Mouse (Mus musculus): ENCODE measurements around the gene Hdc. TPM values are rescaled to one million over a fixed set of nuclear protein-coding genes. Genes with fewer than 3 reads are reported as not detected.

The Hdc gene
- 59.1 and 75.3 TPM in 2 replicates for polyA plus RNA-seq (2012; rRNA removed)

GRCm38 (mm10) chr2:126619249-126619704, at the start of gene Hdc:
TSS of gene Hdc (minus strand) at chr2:126619299.
- Histone ChIP-seq H3K4me3 (replicated peaks; ENCODE audit: extremely low read depth, low read depth, low read length) (peak within 1 kb of the TSS; percentile 28), H3K4me1 (ENCODE audit: control insufficient read depth, insufficient read depth, low read length) (peaks cover 10% of the 10 kb centered on the region)
- no peak for DNase-seq
- WGBS = 45% methylated on average over 14 of the region's 14 CpGs
- TF ChIP-seq POLR2A (IDR thresholded peaks at IDR 0.05; ENCODE audit: borderline replicate concordance, extremely low read depth, low read depth, low read length) (no peak), CTCF (IDR thresholded peaks at IDR 0.05; ENCODE audit: insufficient read depth, low read length) (no peak)

GRCm38 (mm10) chr2:126668621-126669252, 49.6 kb upstream of the Hdc start:
- TF ChIP-seq CTCF (IDR thresholded peaks at IDR 0.05; ENCODE audit: insufficient read depth, low read length) (no peak), POLR2A (IDR thresholded peaks at IDR 0.05; ENCODE audit: borderline replicate concordance, extremely low read depth, low read depth, low read length) (no peak)
- WGBS = 74% methylated on average over 5 of the region's 5 CpGs
- Histone ChIP-seq H3K4me3 (replicated peaks; ENCODE audit: extremely low read depth, low read depth, low read length) (no peak overlapping the region), H3K4me1 (ENCODE audit: control insufficient read depth, insufficient read depth, low read length) (no peaks in the 10 kb centered on the region; the same call in none of the 2 replicates)
- no peak for DNase-seq

- DNase-seq = no peak
- TF ChIP-seq POLR2A (IDR thresholded peaks at IDR 0.05; ENCODE audit: borderline replicate concordance, extremely low read depth, low read depth, low read length) = no peak
- TF ChIP-seq CTCF (IDR thresholded peaks at IDR 0.05; ENCODE audit: insufficient read depth, low read length) = no peak
- Histone ChIP-seq H3K4me3 (replicated peaks; ENCODE audit: extremely low read depth, low read depth, low read length) (no peak overlapping the region), H3K4me1 (ENCODE audit: control insufficient read depth, insufficient read depth, low read length) (no peaks in the 10 kb centered on the region)
- WGBS = 69% methylated on average over 3 of the region's 3 CpGs
Observed at GRCm38 (mm10) chr2:126665984-126666383, 46.9 kb upstream of the Hdc start.

- DNase-seq = no peak
- Histone ChIP-seq H3K4me3 (replicated peaks; ENCODE audit: extremely low read depth, low read depth, low read length) (no peak overlapping the region), H3K4me1 (ENCODE audit: control insufficient read depth, insufficient read depth, low read length) (no peaks in the 10 kb centered on the region)
- 32% methylated on average over 4 of the region's 4 CpGs for WGBS
- TF ChIP-seq CTCF (IDR thresholded peaks at IDR 0.05; ENCODE audit: insufficient read depth, low read length) = peak; percentile 25; the same call in 1 of the 2 replicates
- TF ChIP-seq POLR2A (IDR thresholded peaks at IDR 0.05; ENCODE audit: borderline replicate concordance, extremely low read depth, low read depth, low read length) = no peak
Observed at GRCm38 (mm10) chr2:126663481-126663880, 44.4 kb upstream of the Hdc start.

GRCm38 (mm10) chr2:126652929-126653328, 33.8 kb upstream of the Hdc start:
- Histone ChIP-seq H3K4me1 (ENCODE audit: control insufficient read depth, insufficient read depth, low read length) (0 out of 2 replicates have a peak, but pooled peaks cover 2% of the 10 kb centered on the region), H3K4me3 (replicated peaks; ENCODE audit: extremely low read depth, low read depth, low read length) (no peak overlapping the region)
- no peak for TF ChIP-seq CTCF (IDR thresholded peaks at IDR 0.05; ENCODE audit: insufficient read depth, low read length)
- TF ChIP-seq POLR2A (IDR thresholded peaks at IDR 0.05; ENCODE audit: borderline replicate concordance, extremely low read depth, low read depth, low read length) = no peak
- DNase-seq = no peak
- WGBS = 83% methylated on average over 4 of the region's 4 CpGs

GRCm38 (mm10) chr2:126647762-126648161, 28.7 kb upstream of the Hdc start:
- WGBS = 79% methylated on average over 3 of the region's 3 CpGs
- Histone ChIP-seq H3K4me3 (replicated peaks; ENCODE audit: extremely low read depth, low read depth, low read length) (no peak overlapping the region), H3K4me1 (ENCODE audit: control insufficient read depth, insufficient read depth, low read length) (peaks cover 4% of the 10 kb centered on the region)
- TF ChIP-seq CTCF (IDR thresholded peaks at IDR 0.05; ENCODE audit: insufficient read depth, low read length) = no peak
- no peak for TF ChIP-seq POLR2A (IDR thresholded peaks at IDR 0.05; ENCODE audit: borderline replicate concordance, extremely low read depth, low read depth, low read length)
- DNase-seq = no peak

- WGBS = 84% methylated on average over 5 of the region's 5 CpGs
- H3K4me3 ChIP-seq (replicated peaks; ENCODE audit: extremely low read depth, low read depth, low read length) = no peak overlapping the region
- TF ChIP-seq POLR2A (IDR thresholded peaks at IDR 0.05; ENCODE audit: borderline replicate concordance, extremely low read depth, low read depth, low read length) (no peak), CTCF (IDR thresholded peaks at IDR 0.05; ENCODE audit: insufficient read depth, low read length) (no peak)
Observed at GRCm38 (mm10) chr2:126646461-126646860, 27.4 kb upstream of the Hdc start.

GRCm38 (mm10) chr2:126644768-126645167, 25.7 kb upstream of the Hdc start:
- TF ChIP-seq POLR2A (IDR thresholded peaks at IDR 0.05; ENCODE audit: borderline replicate concordance, extremely low read depth, low read depth, low read length) = no peak
- no peak for TF ChIP-seq CTCF (IDR thresholded peaks at IDR 0.05; ENCODE audit: insufficient read depth, low read length)
- H3K4me3 ChIP-seq (replicated peaks; ENCODE audit: extremely low read depth, low read depth, low read length) = no peak overlapping the region
- no peak for DNase-seq
- WGBS = 87% methylated on average over 1 of the region's 1 CpGs
- peaks cover 4% of the 10 kb centered on the region for H3K4me1 ChIP-seq (ENCODE audit: control insufficient read depth, insufficient read depth, low read length)

More at GRCm38 (mm10) chr2:126646461-126646860, 27.4 kb upstream of the Hdc start:
- DNase-seq = no peak
- peaks cover 4% of the 10 kb centered on the region for H3K4me1 ChIP-seq (ENCODE audit: control insufficient read depth, insufficient read depth, low read length)

GRCm38 (mm10) chr2:126640298-126640697, 21.2 kb upstream of the Hdc start:
- 81% methylated on average over 2 of the region's 2 CpGs for WGBS
- no peak for DNase-seq

More at GRCm38 (mm10) chr2:126640298-126640697, 21.2 kb upstream of the Hdc start:
- peaks cover 3% of the 10 kb centered on the region for H3K4me1 ChIP-seq (ENCODE audit: control insufficient read depth, insufficient read depth, low read length)
- TF ChIP-seq POLR2A (IDR thresholded peaks at IDR 0.05; ENCODE audit: borderline replicate concordance, extremely low read depth, low read depth, low read length) = no peak
- no peak for TF ChIP-seq CTCF (IDR thresholded peaks at IDR 0.05; ENCODE audit: insufficient read depth, low read length)
- H3K4me3 ChIP-seq (replicated peaks; ENCODE audit: extremely low read depth, low read depth, low read length) = no peak overlapping the region
